Mouse (Mus musculus) liver, embryonic 13.5 days (tissue): ENCODE data around the gene Tab1. TPM values are rescaled to one million over a fixed set of nuclear protein-coding genes. Genes with fewer than 3 reads are reported as not detected.

Source experiments
- ATAC-seq: fragments of 200-750 bp; cut with Nextera tagmentation; 2 replicates; pipeline ENCODE4 v1.8.0; 2017; ENCODE audit warnings: low read depth, mild to moderate bottlenecking, moderate number of reproducible peaks, moderate library complexity
- DNase-seq: peaks from one replicate; pipeline ENCODE4 v3.0.0; 2022
- H3K27ac ChIP-seq: fragments of 300-500 bp; sonication (generic); 2 replicates; pipeline ENCODE4 v1.5.1; 2015; ENCODE audit warnings: moderate library complexity, mild to moderate bottlenecking, inconsistent platforms
- H3K27me3 ChIP-seq: fragments of 300-500 bp; sonication (generic); 2 replicates; pipeline ENCODE4 v1.6.1; 2015; ENCODE audit warnings: mild to moderate bottlenecking, inconsistent platforms
- H3K36me3 ChIP-seq: fragments of 300-500 bp; sonication (generic); 2 replicates; pipeline ENCODE4 v1.6.1; 2015; ENCODE audit warnings: mild to moderate bottlenecking, inconsistent platforms
- H3K4me1 ChIP-seq: fragments of 300-500 bp; sonication (generic); replicated peaks from 2 replicates; pipeline ENCODE4 v1.6.1; 2015; ENCODE audit warnings: inconsistent platforms
- H3K4me2 ChIP-seq: fragments of 300-500 bp; sonication (generic); 2 replicates; pipeline ENCODE4 v1.6.1; 2015; ENCODE audit warnings: inconsistent platforms, mild to moderate bottlenecking, moderate library complexity
- H3K4me3 ChIP-seq: fragments of 300-500 bp; sonication (generic); replicated peaks from 2 replicates; pipeline ENCODE4 v1.5.1; 2015; ENCODE audit warnings: mild to moderate bottlenecking, inconsistent platforms
- H3K9ac ChIP-seq: fragments of 300-500 bp; sonication (generic); 2 replicates; pipeline ENCODE4 v1.6.1; 2015; ENCODE audit warnings: mild to moderate bottlenecking, inconsistent platforms
- H3K9me3 ChIP-seq: fragments of 300-500 bp; sonication (generic); replicated peaks from 2 replicates; pipeline ENCODE4 v1.6.1; 2016; ENCODE audit warnings: inconsistent platforms
- WGBS: fragments of 180-500 bp; shearing (Covaris S2); methylation state at CpG from one replicate; pipeline ENCODE4 v1.1.7; 2015; ENCODE audit not compliant: insufficient replicate concordance; 5-methylcytosine and 5-hydroxymethylcytosine counted together
- polyA plus RNA-seq: library from polyadenylated mRNA; unstranded; fragments of >200 nt; fragmentation: Nextera tagmentation; extraction: Ambion mirVana; gene quantifications from 2 replicates; pipeline ENCODE4 v1.2.1, GENCODE M21; 2015

The Tab1 gene
- 12.5 and 12.9 TPM in 2 replicates for polyA plus RNA-seq

GRCm38 (mm10) chr15:80132993-80133586, at the start of gene Tab1:
Gene Tab1 (plus strand): TSS chr15:80133127.
- Histone ChIP-seq H3K27ac (peak within 1 kb of the TSS; percentile 97), H3K4me2 (peak within 1 kb of the TSS; percentile 79), H3K4me1 (peaks cover 90% of the 10 kb centered on the region), H3K9me3 (no peaks in the 10 kb centered on the region), H3K36me3 (peaks cover 21% of the 10 kb centered on the region; the same call in 1 of the 2 replicates), H3K27me3 (no peaks in the 10 kb centered on the region), H3K9ac (peak within 1 kb of the TSS; percentile 89), H3K4me3 (peak within 1 kb of the TSS; percentile 76)
- WGBS = under 1% methylated on average over 59 of the region's 59 CpGs
- ATAC-seq = peak; percentile 81
- DNase-seq = peak; percentile 84

- no peaks in the 10 kb centered on the region for H3K27me3 ChIP-seq
- ATAC-seq = peak; percentile 82
- H3K36me3 ChIP-seq = peaks cover 43% of the 10 kb centered on the region
- H3K27ac ChIP-seq = peak overlapping the region; percentile 96
- H3K4me2 ChIP-seq = peak overlapping the region; percentile 90
- H3K4me3 ChIP-seq = peak overlapping the region; percentile 87
- H3K9me3 ChIP-seq = peaks cover 4% of the 10 kb centered on the region; the same call in 1 of the 2 replicates
- peak; percentile 96 for DNase-seq
- under 1% methylated on average over 30 of the region's 30 CpGs for WGBS
- H3K9ac ChIP-seq = peak overlapping the region; percentile 95
- peaks cover 62% of the 10 kb centered on the region for H3K4me1 ChIP-seq
Measured at GRCm38 (mm10) chr15:80083276-80083731, 49.6 kb upstream of the Tab1 start.

- peak overlapping the region; percentile 78 for H3K9ac ChIP-seq
- peaks cover 39% of the 10 kb centered on the region for H3K36me3 ChIP-seq
- WGBS = 1% methylated on average over 12 of the region's 12 CpGs
- H3K9me3 ChIP-seq = peaks cover 4% of the 10 kb centered on the region; the same call in 1 of the 2 replicates
- peaks cover 61% of the 10 kb centered on the region for H3K4me1 ChIP-seq
- no peaks in the 10 kb centered on the region for H3K27me3 ChIP-seq
- H3K27ac ChIP-seq = peak overlapping the region; percentile 96
- peak overlapping the region; percentile 90 for H3K4me2 ChIP-seq
- ATAC-seq = no peak
- DNase-seq = no peak
- H3K4me3 ChIP-seq = peak overlapping the region; percentile 87
Measured at GRCm38 (mm10) chr15:80083740-80084139, 49.2 kb upstream of the Tab1 start.

GRCm38 (mm10) chr15:80087406-80088012, 45.4 kb upstream of the Tab1 start:
- 39% methylated on average over 9 of the region's 9 CpGs for WGBS
- peak; percentile 78 for DNase-seq
- H3K4me3 ChIP-seq = no peak overlapping the region
- H3K36me3 ChIP-seq = peaks cover under 1% of the 10 kb centered on the region
- H3K4me2 ChIP-seq = peak overlapping the region; percentile 39
- H3K27me3 ChIP-seq = peaks cover 15% of the 10 kb centered on the region
- ATAC-seq = peak; percentile 85
- peak overlapping the region; percentile 52 for H3K9ac ChIP-seq
- peaks cover 60% of the 10 kb centered on the region for H3K4me1 ChIP-seq
- H3K9me3 ChIP-seq = peaks cover 4% of the 10 kb centered on the region; the same call in 1 of the 2 replicates
- peak overlapping the region; percentile 83 for H3K27ac ChIP-seq

GRCm38 (mm10) chr15:80088637-80089036, 44.3 kb upstream of the Tab1 start:
- H3K4me1 ChIP-seq = peaks cover 65% of the 10 kb centered on the region
- H3K36me3 ChIP-seq = no peaks in the 10 kb centered on the region
- no peak overlapping the region for H3K4me3 ChIP-seq
- peaks cover 23% of the 10 kb centered on the region for H3K27me3 ChIP-seq
- peaks cover 4% of the 10 kb centered on the region; the same call in 1 of the 2 replicates for H3K9me3 ChIP-seq
- H3K4me2 ChIP-seq = peak overlapping the region; percentile 3; the same call in 1 of the 2 replicates
- peak overlapping the region; percentile 83 for H3K27ac ChIP-seq
- H3K9ac ChIP-seq = no peak overlapping the region
- ATAC-seq (no peak), DNase-seq (peak; percentile 84)
- WGBS = 29% methylated on average over 4 of the region's 4 CpGs

- peak overlapping the region; percentile 98 for H3K4me2 ChIP-seq
- WGBS = 63% methylated on average over 11 of the region's 11 CpGs
Measured at GRCm38 (mm10) chr15:80090155-80090554, 42.8 kb upstream of the Tab1 start.

GRCm38 (mm10) chr15:80090741-80091120, 42.2 kb upstream of the Tab1 start:
- WGBS = 1% methylated on average over 17 of the region's 17 CpGs
- DNase-seq (no peak), ATAC-seq (no peak)
- peaks cover 26% of the 10 kb centered on the region for H3K27me3 ChIP-seq
- H3K4me2 ChIP-seq = peak overlapping the region; percentile 98
- peak overlapping the region; percentile 85 for H3K9ac ChIP-seq
- H3K36me3 ChIP-seq = no peaks in the 10 kb centered on the region
- peak overlapping the region; percentile 74 for H3K27ac ChIP-seq
- peaks cover 4% of the 10 kb centered on the region; the same call in 1 of the 2 replicates for H3K9me3 ChIP-seq
- H3K4me3 ChIP-seq = peak overlapping the region; percentile 78
- H3K4me1 ChIP-seq = peaks cover 70% of the 10 kb centered on the region

More at GRCm38 (mm10) chr15:80090155-80090554, 42.8 kb upstream of the Tab1 start:
- Histone ChIP-seq H3K36me3 (no peaks in the 10 kb centered on the region), H3K27me3 (peaks cover 26% of the 10 kb centered on the region), H3K9me3 (peaks cover 4% of the 10 kb centered on the region; the same call in 1 of the 2 replicates), H3K4me3 (peak overlapping the region; percentile 78), H3K9ac (peak overlapping the region; percentile 85), H3K27ac (peak overlapping the region; percentile 74), H3K4me1 (peaks cover 66% of the 10 kb centered on the region)
- DNase-seq = no peak
- ATAC-seq = no peak

GRCm38 (mm10) chr15:80091121-80091955, 41.6 kb upstream of the Tab1 start, which contains the start of the genes Syngr1 and Rpl3:
Gene Syngr1 (plus strand): TSS chr15:80091334.
Gene Rpl3 (minus strand): TSS chr15:80091868.
- WGBS = under 1% methylated on average over 86 of the region's 86 CpGs
- Histone ChIP-seq H3K4me3 (peak within 1 kb of the TSS; percentile 78), H3K9me3 (peaks cover 4% of the 10 kb centered on the region; the same call in 1 of the 2 replicates), H3K9ac (peak within 1 kb of the TSS; percentile 85), H3K36me3 (no peaks in the 10 kb centered on the region), H3K27me3 (peaks cover 28% of the 10 kb centered on the region), H3K4me1 (peaks cover 76% of the 10 kb centered on the region), H3K4me2 (peak within 1 kb of the TSS; percentile 98), H3K27ac (peak within 1 kb of the TSS; percentile 74)
- DNase-seq (peak; percentile 72), ATAC-seq (peak; percentile 58)

GRCm38 (mm10) chr15:80092041-80092441, 40.9 kb upstream of the Tab1 start:
- WGBS = 39% methylated on average over 7 of the region's 7 CpGs
- ATAC-seq = no peak
- Histone ChIP-seq H3K27me3 (peaks cover 28% of the 10 kb centered on the region), H3K27ac (no peak overlapping the region), H3K9me3 (no peaks in the 10 kb centered on the region), H3K36me3 (no peaks in the 10 kb centered on the region), H3K4me3 (peak overlapping the region; percentile 78), H3K9ac (peak overlapping the region; percentile 85), H3K4me2 (peak overlapping the region; percentile 98), H3K4me1 (peaks cover 77% of the 10 kb centered on the region)
- DNase-seq = no peak

GRCm38 (mm10) chr15:80092599-80092998, 40.3 kb upstream of the Tab1 start:
- ATAC-seq (no peak), DNase-seq (no peak)
- Histone ChIP-seq H3K4me2 (peak overlapping the region; percentile 13; the same call in 1 of the 2 replicates), H3K27ac (no peak overlapping the region; the same call in 1 of the 2 replicates), H3K4me1 (peaks cover 77% of the 10 kb centered on the region), H3K9me3 (no peaks in the 10 kb centered on the region), H3K36me3 (no peaks in the 10 kb centered on the region), H3K27me3 (peaks cover 28% of the 10 kb centered on the region), H3K9ac (no peak overlapping the region), H3K4me3 (no peak overlapping the region)
- 45% methylated on average over 8 of the region's 8 CpGs for WGBS
